Mouse (Mus musculus) Patski (cell line): Measurements from ENCODE around the gene Gnb2. TPM values are rescaled to one million over a fixed set of nuclear protein-coding genes. Genes with fewer than 3 reads are reported as not detected.

ENCODE experiments used
- ATAC-seq: fragments of 100-300 bp; one replicate; pipeline ENCODE4 v1.8.0; 2021
- CTCF ChIA-PET: fragments of 350-600 bp; sonication (Branson Sonifier 250); formaldehyde crosslinking; loops from one replicate; lab custom pipeline; 2022; ENCODE audit warnings: inconsistent platforms; lab: Charles Lee
- POLR2A ChIA-PET: fragments of 350-600 bp; sonication (Branson Sonifier 250); formaldehyde crosslinking; loops from one replicate; lab custom pipeline; 2022; ENCODE audit warnings: antibody characterized with exemption, inconsistent platforms; lab: Charles Lee
- DNase-seq: peaks from one replicate; pipeline ENCODE4 v3.0.0-alpha.2; 2011; ENCODE audit warnings: low read depth, low spot score
- H3K27me3 ChIP-seq: fragments of 371-371 bp; one replicate; pipeline ENCODE4 v1.5.1; 2021
- CTCF ChIP-seq: fragments of 100-300 bp; IDR thresholded peaks from one replicate; pipeline ENCODE4 v1.5.1; 2021
- in situ Hi-C: fragments of 300-500 bp; cut with MboI; formaldehyde crosslinking; loops from 3 replicates; pipeline ENCODE4 v1.11.1; 2018; ENCODE audit warnings: low pct_unique_long_range_greater_than_20kb, mixed read lengths
- polyA plus RNA-seq: library from polyadenylated mRNA; unstranded; gene quantifications from one replicate; pipeline ENCODE4 v1.2.3, GENCODE M21; 2021

The Gnb2 gene
- polyA plus RNA-seq, 1 experiment from 2014 or later = 963 TPM

- ChIA-PET CTCF (interaction anchor here (1.0 to 2.9 kb wide), 2 partner anchors 7 to 11 kb away, joined by 3 to 17 read pairs; partner anchors contain the start of gene Pop7), POLR2A (interaction anchor here (0.9 kb wide), 1 partner anchor 8 kb away, joined by 3 read pairs; the partner anchor contains the start of gene Pop7)
- no peaks in the 10 kb centered on the region for H3K27me3 ChIP-seq
- in situ Hi-C loops = no loop called here
- DNase-seq = no peak
- no peak for TF ChIP-seq CTCF
- no peak for ATAC-seq
Measured at GRCm38 (mm10) chr5:137493831-137494230, 39.5 kb downstream of the Gnb2 start.

- CTCF ChIA-PET = interaction anchor here (1.0 to 2.9 kb wide), 2 partner anchors 9 to 10 kb away, joined by 3 to 17 read pairs; partner anchors contain the start of gene Pop7
- ATAC-seq (no peak), DNase-seq (no peak)
- H3K27me3 ChIP-seq = peaks cover 1% of the 10 kb centered on the region
- POLR2A ChIA-PET = no interaction called here
- in situ Hi-C loops = no loop called here
- no peak for TF ChIP-seq CTCF
Measured at GRCm38 (mm10) chr5:137491559-137491958, 41.8 kb downstream of the Gnb2 start.

- CTCF ChIA-PET = interaction anchor here (3.2 kb wide), 1 partner anchor 14 kb away, joined by 26 read pairs; the partner anchor contains the start of gene Pop7
- DNase-seq (no peak), ATAC-seq (no peak)
- POLR2A ChIA-PET = no interaction called here
- in situ Hi-C loops = no loop called here
- peaks cover 4% of the 10 kb centered on the region for H3K27me3 ChIP-seq
- no peak for TF ChIP-seq CTCF
Measured at GRCm38 (mm10) chr5:137487616-137488015, 45.7 kb downstream of the Gnb2 start.

- ATAC-seq (no peak), DNase-seq (no peak)
- in situ Hi-C loops = no loop called here
- H3K27me3 ChIP-seq = peaks cover 4% of the 10 kb centered on the region
- POLR2A ChIA-PET = interaction anchor here (0.7 kb wide), 1 partner anchor 136 kb away, joined by 3 read pairs; no protein-coding TSS in a partner anchor
- TF ChIP-seq CTCF = no peak
- CTCF ChIA-PET = interaction anchor here (1.0 kb wide), 1 partner anchor 15 kb away, joined by 3 read pairs; no protein-coding TSS in a partner anchor
Measured at GRCm38 (mm10) chr5:137485851-137486155, 47.5 kb downstream of the Gnb2 start.

GRCm38 (mm10) chr5:137485071-137485850 is 48.0 kb downstream of the Gnb2 start:
- no peak for TF ChIP-seq CTCF
- H3K27me3 ChIP-seq = peaks cover 4% of the 10 kb centered on the region
- ATAC-seq (no peak), DNase-seq (no peak)
- CTCF ChIA-PET = interaction anchor here (0.9 to 1.0 kb wide), 2 partner anchors 14 to 151 kb away, joined by 3 read pairs; partner anchors contain the start of gene Slc12a9
- POLR2A ChIA-PET = interaction anchor here (0.7 to 1.1 kb wide), 2 partner anchors 16 to 137 kb away, joined by 3 read pairs; no protein-coding TSS in a partner anchor
- in situ Hi-C loops = no loop called here

GRCm38 (mm10) chr5:137481897-137482296 is 51.4 kb downstream of the Gnb2 start:
- H3K27me3 ChIP-seq = peaks cover 4% of the 10 kb centered on the region
- no peak for TF ChIP-seq CTCF
- DNase-seq (no peak), ATAC-seq (no peak)
- in situ Hi-C loops = no loop called here
- ChIA-PET POLR2A (no interaction called here), CTCF (interaction anchor here (0.7 to 2.9 kb wide), 3 partner anchors 10 to 1636 kb away, joined by 3 to 21 read pairs (median 3); partner anchors contain the start of gene Pop7)

- DNase-seq (peak; percentile 56), ATAC-seq (no peak)
- ChIA-PET POLR2A (interaction anchor here (0.8 kb wide), 1 partner anchor 188 kb away, joined by 7 read pairs; no protein-coding TSS in a partner anchor), CTCF (interaction anchor here (0.9 kb wide), 1 partner anchor 34 kb away, joined by 3 read pairs; no protein-coding TSS in a partner anchor)
- no peaks in the 10 kb centered on the region for H3K27me3 ChIP-seq
- in situ Hi-C loops = no loop called here
- no peak for TF ChIP-seq CTCF
Measured at GRCm38 (mm10) chr5:137481138-137481537, 52.2 kb downstream of the Gnb2 start.

Other genes starting within 250 kb of the Gnb2 start
- gene Ache, start 246.0 kb downstream of the Gnb2 start, polyA plus RNA-seq = 1.8 TPM
- 13.0 TPM for gene Ufsp1, start 238.9 kb downstream of the Gnb2 start, polyA plus RNA-seq
- gene Srrt, start 225.8 kb downstream of the Gnb2 start, polyA plus RNA-seq = 268 TPM
- gene Trip6, start 219.1 kb downstream of the Gnb2 start, polyA plus RNA-seq = 155 TPM
- 27.5 TPM for gene Slc12a9, start 199.9 kb downstream of the Gnb2 start, polyA plus RNA-seq
- 109 TPM for gene Ephb4, start 183.4 kb downstream of the Gnb2 start, polyA plus RNA-seq
- gene Zan, start 56.4 kb downstream of the Gnb2 start, polyA plus RNA-seq = 7.9 TPM
- 43.2 TPM for gene Pop7, start 31.0 kb downstream of the Gnb2 start, polyA plus RNA-seq
- gene Gigyf1, start 15.0 kb downstream of the Gnb2 start, polyA plus RNA-seq = 55.9 TPM
- gene Epo, start 268 bp downstream of the Gnb2 start, polyA plus RNA-seq = not detected
- gene Actl6b, start 20.0 kb upstream of the Gnb2 start, polyA plus RNA-seq = not detected
- not detected for gene Tfr2, start 36.3 kb upstream of the Gnb2 start, polyA plus RNA-seq
- 65.4 TPM for gene Mospd3, start 67.5 kb upstream of the Gnb2 start, polyA plus RNA-seq
- 990 TPM for gene Pcolce, start 80.3 kb upstream of the Gnb2 start, polyA plus RNA-seq
- gene Fbxo24, start 95.5 kb upstream of the Gnb2 start, polyA plus RNA-seq = 2.5 TPM
- 31.0 TPM for gene Lrch4, start 95.6 kb upstream of the Gnb2 start, polyA plus RNA-seq
- gene Gm20605, start 95.7 kb upstream of the Gnb2 start, polyA plus RNA-seq = 17.5 TPM
- gene Sap25, start 107.8 kb upstream of the Gnb2 start, polyA plus RNA-seq = 5.2 TPM
- 0.09 TPM for gene Irs3, start 112.2 kb upstream of the Gnb2 start, polyA plus RNA-seq
- 33.1 TPM for gene Agfg2, start 151.2 kb upstream of the Gnb2 start, polyA plus RNA-seq
- gene Nyap1, start 208.1 kb upstream of the Gnb2 start, polyA plus RNA-seq = 13.4 TPM
- gene Tsc22d4, start 212.2 kb upstream of the Gnb2 start, polyA plus RNA-seq = 154 TPM
- gene Ppp1r35, start 245.3 kb upstream of the Gnb2 start, polyA plus RNA-seq = 36.7 TPM